Mouse (Mus musculus) cortical plate, adult 2 months (tissue): Measurements from ENCODE around the gene Mid1ip1.

ENCODE experiments used
- CTCF ChIP-seq: fragments of 200-500 bp; IDR thresholded peaks from 2 replicates; pipeline ENCODE4 v1.5.1; 2011; ENCODE audit warnings: mild to moderate bottlenecking, control low read depth, low read length; ENCODE audit not compliant: insufficient read depth; ENCODE audit errors: extremely low read depth
- POLR2A ChIP-seq: fragments of 200-500 bp; IDR thresholded peaks from 2 replicates; pipeline ENCODE4 v1.6.1; 2011; ENCODE audit warnings: mild to moderate bottlenecking, low read length, control low read depth; ENCODE audit not compliant: insufficient read depth; ENCODE audit errors: extremely low read depth

GRCm38 (mm10) chrX:10724571-10724970 is 9.8 kb downstream of the Mid1ip1 start:
- TF ChIP-seq POLR2A = no peak
- no peak for TF ChIP-seq CTCF
